Mouse (Mus musculus): ENCODE data around the gene Fam133b.

DNA sequence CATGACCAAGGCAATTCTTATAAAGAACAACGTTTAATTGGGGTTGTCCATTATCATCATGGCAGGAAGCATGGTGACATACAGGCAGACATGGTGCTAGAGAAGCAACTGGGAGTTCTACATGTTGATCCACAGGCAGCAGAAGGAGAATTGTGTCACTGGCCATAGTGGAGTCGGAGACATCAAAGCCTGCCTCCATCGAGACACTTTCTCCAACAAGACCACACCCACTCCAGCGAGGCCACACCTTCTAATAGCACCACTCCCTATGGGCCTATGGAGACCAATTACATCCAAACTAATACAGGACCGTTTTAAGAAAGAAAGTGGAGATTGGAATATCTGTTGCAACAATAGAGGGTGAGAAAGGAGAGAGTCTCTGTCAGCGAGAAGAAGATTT lies 1.8 kb upstream of the Fam133b start:
- TF ChIP-seq CTCF (IDR thresholded peaks at IDR 0.05; ENCODE audit: extremely low read depth, insufficient read depth, low read length) (no peak), POLR2A (IDR thresholded peaks at IDR 0.05; ENCODE audit: extremely low read depth, insufficient read depth, low read length) (no peak)

Measured in cortical plate, adult 2 months (tissue).